Mouse (Mus musculus): ENCODE results near the gene Sugp1. TPM values are rescaled to one million over a fixed set of nuclear protein-coding genes. Genes with fewer than 3 reads are reported as not detected.
"Not testable (repeated sequence)": the region's sequence is repeated elsewhere in the genome, so short reads cannot be mapped to it uniquely, and the experiment has no call there.

The Sugp1 gene
- not detected in 2 replicates for polyA plus RNA-seq (2012; ENCODE audit: insufficient read depth, insufficient read length, low replicate concordance, missing spikeins)

DNA sequence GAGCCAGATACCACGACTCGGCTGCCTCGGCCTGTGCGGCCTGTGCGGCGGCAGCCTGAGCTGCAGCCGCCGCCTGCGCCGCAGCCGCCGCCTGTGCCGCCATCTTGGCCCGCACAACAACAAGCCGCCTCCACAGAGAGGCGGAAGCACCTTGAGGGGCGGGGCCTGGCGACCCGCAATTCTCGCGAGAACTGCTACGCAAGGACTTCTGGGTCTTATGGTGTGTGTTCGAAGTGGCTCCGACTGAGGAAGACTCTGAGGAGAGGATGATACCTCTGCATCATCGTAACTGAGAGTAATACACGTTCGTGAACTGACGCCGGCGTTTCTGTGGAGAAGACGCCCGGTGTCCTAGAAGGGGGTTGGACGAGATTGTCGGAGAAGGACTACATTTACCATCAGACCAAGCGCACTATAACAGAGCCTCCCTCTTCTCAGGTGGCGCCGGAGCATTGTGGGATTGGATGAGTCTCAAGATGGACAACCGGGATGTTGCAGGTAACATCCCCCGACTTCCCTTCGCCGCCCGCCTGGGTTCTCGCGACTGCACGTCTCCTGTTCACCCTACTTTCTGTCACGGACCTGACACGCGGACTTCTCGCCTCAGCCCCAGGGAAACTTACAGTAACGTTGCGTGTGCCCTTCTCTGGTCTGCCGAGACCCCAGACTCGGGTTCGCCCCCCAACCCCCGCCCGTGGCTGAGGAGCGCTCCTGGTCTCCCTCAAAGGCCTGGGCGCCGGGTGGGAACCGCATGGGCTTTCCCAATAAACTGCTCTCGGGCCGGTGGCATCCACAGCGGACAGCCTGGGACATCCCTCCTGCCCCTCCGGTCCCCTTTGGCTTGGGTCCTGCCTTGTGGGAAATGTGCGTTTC, at the start of gene Sugp1, which contains the start of gene Mau2:
TSS of gene Sugp1 (plus strand) at position 231 of the 873 bp plus-strand sequence.
TSS of gene Mau2 (minus strand) at position 152 of the 873 bp plus-strand sequence.
- under 1% methylated on average over 65 of the region's 65 CpGs for WGBS
- no peak for TF ChIP-seq CTCF (IDR thresholded peaks at IDR 0.05; ENCODE audit: insufficient read depth, low read depth, low read length)
- peak; percentile 89 for TF ChIP-seq POLR2A (IDR thresholded peaks at IDR 0.05; ENCODE audit: insufficient read depth, low read depth, low read length)
- H3K4me3 ChIP-seq (ENCODE audit: insufficient read depth, low read depth, low read length) = peak within 1 kb of the TSS; percentile 61
- peak within 1 kb of the TSS; percentile 99 for H3K27ac ChIP-seq (ENCODE audit: insufficient read depth, low read depth, low read length)
- H3K4me1 ChIP-seq (ENCODE audit: control insufficient read depth, insufficient read depth, low read length) = peaks cover 10% of the 10 kb centered on the region

DNA sequence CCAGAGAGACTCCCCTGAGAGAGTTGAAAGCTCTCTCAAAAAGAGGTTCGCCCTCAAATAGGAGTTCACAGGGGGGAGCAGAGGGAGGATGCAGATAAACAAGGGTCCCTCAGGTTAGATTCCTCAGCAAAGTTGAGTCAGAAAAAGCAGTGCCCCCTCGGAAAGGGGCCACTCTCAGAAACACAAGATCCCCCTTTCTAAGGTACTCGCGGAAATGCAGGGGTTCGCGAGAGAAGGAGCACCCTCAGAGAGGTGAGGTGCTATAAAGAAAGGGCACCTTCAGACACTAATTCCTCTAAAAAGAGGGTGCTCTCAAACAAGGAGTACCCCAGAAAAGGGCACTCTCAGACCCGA, 47.2 kb upstream of the Sugp1 start:
- 0% methylated on average over 7 of the region's 7 CpGs for WGBS
- no peak overlapping the region for H3K27ac ChIP-seq (ENCODE audit: insufficient read depth, low read depth, low read length)
- H3K4me1 ChIP-seq (ENCODE audit: control insufficient read depth, insufficient read depth, low read length) = peaks cover 10% of the 10 kb centered on the region
- TF ChIP-seq POLR2A (IDR thresholded peaks at IDR 0.05; ENCODE audit: insufficient read depth, low read depth, low read length) (no peak), CTCF (IDR thresholded peaks at IDR 0.05; ENCODE audit: insufficient read depth, low read depth, low read length) (no peak)
- peak overlapping the region; percentile 64 for H3K4me3 ChIP-seq (ENCODE audit: insufficient read depth, low read depth, low read length)

DNA sequence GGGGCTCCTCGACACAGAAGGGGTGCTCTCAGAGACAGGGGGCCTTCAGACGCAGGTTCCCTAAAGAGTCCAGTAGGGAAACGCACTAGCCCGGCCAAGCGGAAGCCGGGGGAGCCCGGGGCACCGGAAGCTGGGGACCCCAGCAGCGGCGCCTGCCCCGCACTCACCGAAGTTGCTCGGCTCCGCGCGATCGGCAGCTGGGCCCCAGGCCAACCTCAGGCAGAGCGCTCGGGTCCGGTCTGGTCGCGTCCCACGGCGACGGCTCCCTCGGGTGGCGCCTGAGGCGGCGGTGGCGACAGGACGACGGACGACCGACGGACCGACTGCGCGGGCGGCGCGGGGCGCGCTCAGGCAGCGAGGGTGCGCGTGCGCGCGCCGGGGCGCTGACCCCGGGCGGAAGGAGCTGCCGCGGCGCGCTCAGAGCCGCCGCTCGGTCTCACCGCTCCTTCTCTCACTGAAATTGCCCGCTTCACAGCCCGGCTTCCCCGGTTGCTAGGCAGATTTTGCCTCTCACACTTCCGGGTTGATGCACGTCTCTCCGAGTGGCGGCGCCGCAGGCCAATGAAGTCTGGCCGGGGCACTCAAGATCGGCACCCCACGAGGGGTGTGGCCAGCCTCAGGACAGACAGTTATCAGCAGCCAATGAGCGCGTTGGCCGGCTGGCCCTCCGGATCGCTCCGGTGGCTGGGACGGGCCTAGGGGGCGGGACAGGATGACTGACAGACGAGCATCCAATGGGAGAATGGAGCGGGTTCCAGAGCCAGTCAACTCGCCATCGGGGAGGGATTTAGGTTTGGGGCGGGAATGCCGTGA, 46.6 kb upstream of the Sugp1 start, which contains the start of gene Gatad2a:
TSS of gene Gatad2a (minus strand) at position 609 of the 813 bp plus-strand sequence.
- under 1% methylated on average over 86 of the region's 87 CpGs for WGBS
- H3K4me1 ChIP-seq (ENCODE audit: control insufficient read depth, insufficient read depth, low read length) = peaks cover 10% of the 10 kb centered on the region
- peak within 1 kb of the TSS; percentile 1; the same call in 1 of the 2 replicates for H3K27ac ChIP-seq (ENCODE audit: insufficient read depth, low read depth, low read length)
- H3K4me3 ChIP-seq (ENCODE audit: insufficient read depth, low read depth, low read length) = peak within 1 kb of the TSS; percentile 79
- TF ChIP-seq CTCF (IDR thresholded peaks at IDR 0.05; ENCODE audit: insufficient read depth, low read depth, low read length) (no peak), POLR2A (IDR thresholded peaks at IDR 0.05; ENCODE audit: insufficient read depth, low read depth, low read length) (no peak; the same call in 1 of the 2 replicates)

GRCm38 (mm10) chr8:69996589-69997285, 45.9 kb upstream of the Sugp1 start:
- WGBS = 2% methylated on average over 35 of the region's 35 CpGs
- no peak; the same call in 1 of the 2 replicates for TF ChIP-seq POLR2A (IDR thresholded peaks at IDR 0.05; ENCODE audit: insufficient read depth, low read depth, low read length)
- no peak for TF ChIP-seq CTCF (IDR thresholded peaks at IDR 0.05; ENCODE audit: insufficient read depth, low read depth, low read length)
- Histone ChIP-seq H3K4me3 (ENCODE audit: insufficient read depth, low read depth, low read length) (peak overlapping the region; percentile 79), H3K27ac (ENCODE audit: insufficient read depth, low read depth, low read length) (no peak overlapping the region; the same call in 1 of the 2 replicates), H3K4me1 (ENCODE audit: control insufficient read depth, insufficient read depth, low read length) (peaks cover 12% of the 10 kb centered on the region)

DNA sequence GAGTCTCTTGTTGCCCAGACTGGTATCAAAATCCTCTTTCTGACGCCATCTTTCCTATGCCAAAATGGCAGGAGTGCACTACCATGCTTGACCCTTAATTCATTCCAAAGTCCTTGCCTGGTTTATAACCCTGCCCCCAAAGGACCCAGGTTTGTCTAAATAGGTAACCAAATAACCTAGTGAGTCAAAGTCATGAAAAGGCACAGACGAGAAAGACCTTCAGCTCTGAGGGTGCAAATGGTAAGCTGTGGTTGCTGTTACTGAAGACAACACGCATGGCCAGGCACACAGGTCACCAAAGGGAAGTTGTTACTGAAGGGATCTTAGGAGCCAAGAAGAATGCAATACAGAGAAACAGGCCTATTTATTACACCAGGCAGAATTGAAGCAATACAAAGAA, 43.9 kb upstream of the Sugp1 start:
- peaks cover 12% of the 10 kb centered on the region for H3K4me1 ChIP-seq (ENCODE audit: control insufficient read depth, insufficient read depth, low read length)
- no peak overlapping the region for H3K4me3 ChIP-seq (ENCODE audit: insufficient read depth, low read depth, low read length)
- WGBS = 95% methylated on average over 3 of the region's 3 CpGs
- H3K27ac ChIP-seq (ENCODE audit: insufficient read depth, low read depth, low read length) = no peak overlapping the region
- no peak for TF ChIP-seq POLR2A (IDR thresholded peaks at IDR 0.05; ENCODE audit: insufficient read depth, low read depth, low read length)

GRCm38 (mm10) chr8:69999236-69999635, 43.4 kb upstream of the Sugp1 start:
- WGBS = 90% methylated on average over 4 of the region's 4 CpGs
- no peak overlapping the region for H3K4me3 ChIP-seq (ENCODE audit: insufficient read depth, low read depth, low read length)
- H3K27ac ChIP-seq (ENCODE audit: insufficient read depth, low read depth, low read length) = no peak overlapping the region
- H3K4me1 ChIP-seq (ENCODE audit: control insufficient read depth, insufficient read depth, low read length) = peaks cover 12% of the 10 kb centered on the region
- TF ChIP-seq CTCF (IDR thresholded peaks at IDR 0.05; ENCODE audit: insufficient read depth, low read depth, low read length) = no peak
- TF ChIP-seq POLR2A (IDR thresholded peaks at IDR 0.05; ENCODE audit: insufficient read depth, low read depth, low read length) = no peak

DNA sequence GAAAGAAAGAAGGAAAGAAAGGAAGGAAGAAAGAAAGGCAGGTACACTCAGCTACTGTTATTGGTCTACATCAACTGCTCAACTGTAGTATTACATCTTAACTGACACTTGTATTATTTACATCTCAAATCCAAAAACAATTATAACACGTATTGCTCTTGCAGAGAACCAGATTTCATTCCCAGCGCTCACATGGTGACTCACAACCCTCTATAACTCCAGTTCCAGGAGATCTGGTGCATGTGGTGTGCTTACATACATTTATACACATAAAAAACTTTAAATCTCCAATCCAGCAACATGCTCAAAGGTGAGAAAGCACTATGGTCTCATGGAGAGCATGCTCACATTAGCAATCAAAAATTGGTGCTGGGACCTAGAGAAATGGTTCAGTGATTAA, 42.4 kb upstream of the Sugp1 start:
- TF ChIP-seq CTCF (IDR thresholded peaks at IDR 0.05; ENCODE audit: insufficient read depth, low read depth, low read length) = no peak
- TF ChIP-seq POLR2A (IDR thresholded peaks at IDR 0.05; ENCODE audit: insufficient read depth, low read depth, low read length) = no peak
- 83% methylated on average over 2 of the region's 2 CpGs for WGBS

DNA sequence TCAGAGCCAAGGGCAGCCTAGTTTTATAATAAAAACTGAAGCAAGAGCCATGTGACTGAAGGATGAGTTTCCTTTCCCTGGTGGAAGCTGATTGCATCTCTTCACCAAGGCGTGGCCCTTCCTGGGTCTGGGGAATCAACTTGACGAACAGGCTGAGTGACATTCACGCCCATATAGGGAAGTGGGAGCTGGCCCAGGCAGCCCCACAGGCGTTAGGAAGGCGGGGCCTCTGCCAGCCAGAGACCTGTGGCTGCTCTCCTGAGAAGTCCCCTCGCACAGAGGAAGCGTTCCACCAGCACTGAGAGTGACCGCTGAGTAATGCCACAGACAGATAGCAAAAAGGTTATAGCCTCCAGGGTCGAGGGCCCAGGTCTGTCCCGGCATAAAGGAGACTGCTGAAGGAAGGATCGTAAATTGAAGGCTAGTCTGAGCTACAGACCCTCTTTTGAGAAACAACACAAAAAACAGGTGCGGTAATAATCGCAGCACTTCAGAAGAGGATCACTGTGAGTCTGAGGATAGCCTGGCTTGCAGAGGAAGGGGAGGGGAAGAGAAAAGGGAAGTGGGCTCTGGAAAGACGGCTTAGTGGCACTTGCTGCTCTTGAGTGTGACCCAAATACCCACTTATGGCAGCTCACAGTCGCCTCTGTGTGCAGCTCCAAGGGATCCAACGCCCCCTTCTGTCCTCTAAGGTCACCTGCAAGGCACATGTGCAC, 41.3 kb upstream of the Sugp1 start:
- TF ChIP-seq CTCF (IDR thresholded peaks at IDR 0.05; ENCODE audit: insufficient read depth, low read depth, low read length) = peak; percentile 56
- no peak for TF ChIP-seq POLR2A (IDR thresholded peaks at IDR 0.05; ENCODE audit: insufficient read depth, low read depth, low read length)
- H3K4me3 ChIP-seq (ENCODE audit: insufficient read depth, low read depth, low read length) = no peak overlapping the region
- 13% methylated on average over 16 of the region's 16 CpGs for WGBS
- H3K4me1 ChIP-seq (ENCODE audit: control insufficient read depth, insufficient read depth, low read length) = peaks cover 5% of the 10 kb centered on the region; the same call in 1 of the 2 replicates
- no peak overlapping the region for H3K27ac ChIP-seq (ENCODE audit: insufficient read depth, low read depth, low read length)

More for the DNA sequence above, 42.4 kb upstream of the Sugp1 start:
- Histone ChIP-seq H3K4me3 (ENCODE audit: insufficient read depth, low read depth, low read length) (no peak overlapping the region), H3K4me1 (ENCODE audit: control insufficient read depth, insufficient read depth, low read length) (peaks cover 10% of the 10 kb centered on the region), H3K27ac (ENCODE audit: insufficient read depth, low read depth, low read length) (no peak overlapping the region)

DNA sequence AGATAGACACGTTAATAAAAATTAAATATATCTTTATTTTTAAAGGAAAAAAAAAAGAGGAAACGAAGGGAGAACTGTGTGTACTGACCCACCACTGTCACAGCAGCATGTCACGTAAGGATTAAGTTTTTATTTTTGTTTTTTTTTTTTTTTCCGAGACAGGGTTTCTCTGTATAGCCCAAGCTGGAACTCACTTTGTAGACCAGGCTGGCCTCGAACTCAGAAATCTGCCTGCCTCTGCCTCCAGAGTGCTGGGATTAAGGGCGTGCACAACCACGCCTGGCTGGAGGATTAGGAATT, 40.8 kb upstream of the Sugp1 start:
- not testable (repeated sequence) for H3K4me3 ChIP-seq (ENCODE audit: insufficient read depth, low read depth, low read length); H3K27ac ChIP-seq (ENCODE audit: insufficient read depth, low read depth, low read length); H3K4me1 ChIP-seq (ENCODE audit: control insufficient read depth, insufficient read depth, low read length)
- WGBS = 48% methylated on average over 7 of the region's 7 CpGs

All from olfactory bulb, adult 2 months (tissue).